In genomic region chr9:22030386-22030785, GRCm38 (mm10) we compare ENCODE assay signal across 36 mouse cellular contexts. TPM values are rescaled to one million over a fixed set of nuclear protein-coding genes. Genes with fewer than 3 reads are reported as not detected.
"Had no signal": no experiment of that assay in that cellular context is flagged by ENCODE, and none has a peak within 500 bp of the region (broad histone marks: within the 10 kb centered on the region; RNA-seq: fewer than 3 reads in every experiment).

No protein-coding gene starts in this region.

- DNase-seq: left cerebral cortex, postnatal 4 days; liver; liver, embryonic 13.5 days; liver, postnatal 0 days; lung, adult 18-20 months; lung, adult 2 months; lung, embryonic 14.5 days; lung, postnatal 10 days; lung, postnatal 14 days; lung, postnatal 36 days; lung, postnatal 4 days; midbrain, embryonic 14.5 days had no signal

- H3K4me3 ChIP-seq: limb, embryonic 10.5 days; limb, embryonic 12.5 days; limb, embryonic 13.5 days; limb, embryonic 15.5 days; liver, embryonic 12.5 days; liver, embryonic 13.5 days; liver, embryonic 15.5 days; lung, embryonic 15.5 days; megakaryocyte, embryonic 14.5 days; midbrain, embryonic 10.5 days; midbrain, embryonic 12.5 days; midbrain, embryonic 13.5 days; midbrain, embryonic 15.5 days; myocyte had no signal

- H3K27ac ChIP-seq: limb, embryonic 10.5 days; limb, embryonic 12.5 days; limb, embryonic 13.5 days; limb, embryonic 15.5 days; liver, embryonic 12.5 days; liver, embryonic 13.5 days; liver, embryonic 14.5 days; liver, embryonic 15.5 days; lung, embryonic 15.5 days; macrophage; midbrain, embryonic 10.5 days; midbrain, embryonic 12.5 days; midbrain, embryonic 13.5 days; midbrain, embryonic 15.5 days had no signal

- ATAC-seq: liver, embryonic 12.5 days; liver, postnatal 0 days; lung, postnatal 0 days; midbrain, embryonic 13.5 days; midbrain, embryonic 15.5 days; midbrain, embryonic 16.5 days had no signal

RNA-seq across cellular contexts. Expression of gene Elavl3, which starts 21.4 kb away (rescaled TPM):
- total RNA-seq: liver, adult 2 months; megakaryocyte progenitor cell, adult 5-6 weeks; megakaryocyte, adult 5-6 weeks; megakaryocyte-erythroid progenitor cell, adult 5-6 weeks; monocyte, adult 5-6 weeks had no signal

RNA-seq across cellular contexts. Expression of gene Ccdc151, which starts 28.0 kb away (rescaled TPM):
- total RNA-seq: megakaryocyte progenitor cell, adult 5-6 weeks; megakaryocyte, adult 5-6 weeks; megakaryocyte-erythroid progenitor cell, adult 5-6 weeks; monocyte, adult 5-6 weeks had no signal

RNA-seq across cellular contexts. Expression of gene Gm49318, which starts 40.7 kb away (rescaled TPM):
- total RNA-seq: left cerebral cortex, adult 8-10 months; left cerebral cortex, postnatal 4 days; liver, adult 2 months; megakaryocyte progenitor cell, adult 5-6 weeks; megakaryocyte, adult 5-6 weeks; megakaryocyte-erythroid progenitor cell, adult 5-6 weeks; midbrain, postnatal 0 days; monocyte, adult 5-6 weeks had no signal
